Comparison of ENCODE assay signal across 17 mouse cellular contexts in the genomic region with DNA sequence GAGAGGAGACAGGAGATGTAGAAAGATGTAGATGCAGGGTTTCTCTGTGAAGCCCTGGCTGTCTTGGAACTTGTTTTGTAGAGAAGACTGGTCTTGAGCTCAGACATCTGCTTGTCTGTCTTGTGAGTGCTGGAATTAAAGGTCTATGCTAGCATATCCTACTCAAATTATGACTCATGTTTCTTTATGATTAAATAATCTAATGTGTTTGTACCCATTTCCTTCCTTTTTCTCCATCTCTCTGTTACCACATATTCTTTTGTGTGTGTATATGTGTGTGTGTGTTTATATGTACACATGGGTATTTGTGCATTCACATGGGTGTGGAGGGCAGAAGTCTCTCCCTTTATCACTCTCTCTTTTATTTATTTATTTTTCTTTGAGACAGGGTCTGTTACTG. TPM values are rescaled to one million over a fixed set of nuclear protein-coding genes. Genes with fewer than 3 reads are reported as not detected.
DNase-seq lines count a peak whose midpoint lies in the region; TF ChIP-seq lines count a peak whose summit lies in the region.
"Had no signal": no experiment of that assay in that cellular context is flagged by ENCODE, and none has a peak within 500 bp of the region (broad histone marks: within the 10 kb centered on the region; RNA-seq: fewer than 3 reads in every experiment).

No protein-coding gene starts in this region.

- H3K4me3 ChIP-seq in MEL (ENCODE audit: control insufficient read depth in 1 of 2, insufficient read depth in 1 of 2, low read depth in 2 of 2, low read length in 2 of 2): no peak overlapping the region

- no peak for TF ChIP-seq CTCF in MEL (IDR thresholded peaks at IDR 0.05 in 2 of 3, conservative IDR thresholded peaks at IDR 0.05 in 1 of 3; ENCODE audit: control insufficient read depth in 1 of 3, insufficient read depth in 1 of 3, low read depth in 2 of 3, low read length in 3 of 3, poor library complexity in 1 of 3, severe bottlenecking in 1 of 3)

- TF ChIP-seq POLR2A in MEL (IDR thresholded peaks at IDR 0.05; ENCODE audit: control insufficient read depth in 1 of 2, insufficient read depth in 1 of 2, low read depth in 1 of 2, low read length in 2 of 2, poor library complexity in 1 of 2): no peak

- TF ChIP-seq RAD21 in MEL (IDR thresholded peaks at IDR 0.05; ENCODE audit: low read depth, low read length): no peak

- H3K27me3 ChIP-seq in MEL (ENCODE audit: control insufficient read depth in 1 of 2, insufficient read depth in 2 of 2, low read length in 2 of 2): no peaks in the 10 kb centered on the region

- DNase-seq in MEL (ENCODE audit: low read depth, low spot score): no peak
- DNase-seq in kidney, postnatal 10 days: no peak
- DNase-seq: adrenal gland, adult 2 months; adrenal gland, adult 8-10 months; adrenal gland, postnatal 10 days; adrenal gland, postnatal 14 days; adrenal gland, postnatal 25 days; adrenal gland, postnatal 36 days; B cell, adult 2 months; cerebellum, adult 11 months; cerebellum, adult 11-12 months; cerebellum, adult 18-20 months; cerebellum, adult 2 months; cerebellum, adult 8-10 months had no signal

- H3K79me2 ChIP-seq in MEL (ENCODE audit: control insufficient read depth, insufficient read depth, low read length, poor library complexity): no peaks in the 10 kb centered on the region

- H3K4me1 ChIP-seq in MEL (ENCODE audit: control insufficient read depth in 1 of 2, insufficient read depth in 2 of 2, low read length in 2 of 2): peaks cover 4 to 13% of the 10 kb centered on the region in 2 experiments; a peak in 3 of 4 replicates

- H3K36me3 ChIP-seq in MEL (ENCODE audit: control insufficient read depth in 1 of 2, insufficient read depth in 2 of 2, low read length in 2 of 2): peaks cover 0 to 8% of the 10 kb centered on the region in 2 experiments; a peak in 2 of 4 replicates
- H3K36me3 ChIP-seq: G1E had no signal

- H3K9ac ChIP-seq in MEL (ENCODE audit: control insufficient read depth, low read depth, low read length, poor library complexity, severe bottlenecking): no peak overlapping the region

- H3K27ac ChIP-seq in MEL (ENCODE audit: control insufficient read depth, low read depth, low read length): no peak overlapping the region

- TF ChIP-seq EP300 in MEL (IDR thresholded peaks at IDR 0.05; ENCODE audit: low read depth in 1 of 2, low read length in 2 of 2): peak in 1 of 2 experiments; percentile 60; a peak in 2 of 4 replicates

- H3K9me3 ChIP-seq in MEL (replicated peaks; ENCODE audit: insufficient read depth, low read length): no peaks in the 10 kb centered on the region

TF ChIP-seq in MEL, 35 proteins besides CTCF, POLR2A, EP300 and RAD21:
- TF ChIP-seq ZNF384 (IDR thresholded peaks at IDR 0.05; ENCODE audit: low read depth, low read length): no peak
- no peak for TF ChIP-seq MAFK (IDR thresholded peaks at IDR 0.05; ENCODE audit: borderline replicate concordance, low read depth, low read length)
- TF ChIP-seq GATA1 (IDR thresholded peaks at IDR 0.05; ENCODE audit: low read depth, low read length): 0 out of 2 replicates have a peak, but pooled peaks have one; percentile 4
- no peak for TF ChIP-seq ZMIZ1 (IDR thresholded peaks at IDR 0.05; ENCODE audit: low read depth, low read length)
- TF ChIP-seq CHD2 (IDR thresholded peaks at IDR 0.05; ENCODE audit: low read length): no peak
- TF ChIP-seq CHD1 (IDR thresholded peaks at IDR 0.05; ENCODE audit: low read depth, low read length): no peak
- no peak for TF ChIP-seq SMC3 (IDR thresholded peaks at IDR 0.05; ENCODE audit: low read depth, low read length)
- TF ChIP-seq JUND (IDR thresholded peaks at IDR 0.05; ENCODE audit: low read depth, low read length): 0 out of 2 replicates have a peak, but pooled peaks have one; percentile 57
- TF ChIP-seq HCFC1 (IDR thresholded peaks at IDR 0.05; ENCODE audit: low read depth, low read length): no peak
- 0 out of 2 replicates have a peak, but pooled peaks have one; percentile 27 for TF ChIP-seq SIN3A (IDR thresholded peaks at IDR 0.05; ENCODE audit: low read length)
- no peak for TF ChIP-seq E2F4 (IDR thresholded peaks at IDR 0.05; ENCODE audit: borderline replicate concordance, low read depth, low read length)

RNA-seq across cellular contexts. Expression of a gene that starts 6.9 kb away (rescaled TPM):
- total RNA-seq in MEL (2012; rRNA removed): 5.8 and 5.9 TPM in 2 replicates
- 1 to 10 TPM in 1 of 2 experiments, not detected in 1; 9.5 TPM for polyA plus RNA-seq in MEL (2012; ENCODE audit: insufficient read depth in 1 of 2, insufficient read length in 2 of 2, low read depth in 1 of 2, low replicate concordance in 2 of 2, missing spikeins in 1 of 2)

RNA-seq across cellular contexts. Expression of a gene that starts 18.1 kb away (rescaled TPM):
- total RNA-seq in MEL (2012; rRNA removed): 0.36 and 0.62 TPM in 2 replicates
- polyA plus RNA-seq in MEL (2012; ENCODE audit: insufficient read depth in 1 of 2, insufficient read length in 2 of 2, low read depth in 1 of 2, low replicate concordance in 2 of 2, missing spikeins in 1 of 2): under 1 TPM in 1 of 2 experiments, not detected in 1; 0.35 TPM
- total RNA-seq: adrenal gland, postnatal 36 days had no signal
- polyA plus RNA-seq: activated CD4-positive, CD25-positive, alpha-beta regulatory T cell, adult 4 months; adrenal gland, adult 2 months; CD4-positive, CD25-positive, alpha-beta regulatory T cell, adult 4 months had no signal

RNA-seq across cellular contexts. Expression of a gene that starts 24.0 kb away (rescaled TPM):
- total RNA-seq in MEL (2012; rRNA removed): 137 and 166 TPM in 2 replicates
- 1,000 to 10,000 TPM in 1 of 2 experiments, 100 to 1,000 TPM in 1; 297 to 2,006 TPM for polyA plus RNA-seq in MEL (2012; ENCODE audit: insufficient read depth in 1 of 2, insufficient read length in 2 of 2, low read depth in 1 of 2, low replicate concordance in 2 of 2, missing spikeins in 1 of 2)

RNA-seq across cellular contexts. Expression of a gene that starts 49.4 kb away (rescaled TPM):
- total RNA-seq in MEL (2012; rRNA removed): 2.6 and 3.3 TPM in 2 replicates
- 1 to 10 TPM in 1 of 2 experiments, not detected in 1; 7.5 TPM for polyA plus RNA-seq in MEL (2012; ENCODE audit: insufficient read depth in 1 of 2, insufficient read length in 2 of 2, low read depth in 1 of 2, low replicate concordance in 2 of 2, missing spikeins in 1 of 2)
